Mouse (Mus musculus) brain, adult 2 months (tissue): ENCODE measurements around the gene Klhl26.

Experiments used
- DNase-seq: peaks from one replicate; pipeline ENCODE4 v3.0.0; 2011; ENCODE audit warnings: low read depth, low spot score

Gene Klhl26

DNA sequence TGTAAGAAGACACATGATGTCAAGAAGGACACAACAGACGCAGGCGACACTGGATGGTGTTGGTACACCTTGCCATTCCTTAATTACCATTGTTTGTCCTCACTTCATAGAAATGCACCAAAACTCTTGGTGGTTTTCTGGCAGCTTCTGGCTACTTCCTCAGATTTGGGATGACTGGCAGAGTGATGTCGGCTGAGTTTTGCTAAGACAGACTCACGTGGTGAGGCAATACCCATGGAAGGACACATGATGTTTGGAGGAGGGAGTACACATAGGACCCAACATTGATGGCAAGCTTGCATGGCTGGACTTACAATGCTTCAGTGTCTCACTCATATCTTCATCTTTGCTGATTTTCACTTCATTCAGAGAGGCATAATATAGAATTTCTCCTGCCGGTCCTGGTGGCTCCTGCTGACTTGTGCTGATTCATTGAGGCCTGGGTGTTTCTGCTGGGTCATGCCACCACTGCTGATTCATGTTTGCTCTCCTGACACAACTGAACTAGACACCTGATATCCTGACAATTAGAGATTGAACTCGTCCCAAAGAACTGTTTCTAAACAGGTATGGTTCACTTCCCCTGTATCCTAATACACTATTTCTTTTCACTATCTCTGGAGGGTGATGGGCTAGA is 62.3 kb downstream of the Klhl26 start:
- no peak for DNase-seq

DNA sequence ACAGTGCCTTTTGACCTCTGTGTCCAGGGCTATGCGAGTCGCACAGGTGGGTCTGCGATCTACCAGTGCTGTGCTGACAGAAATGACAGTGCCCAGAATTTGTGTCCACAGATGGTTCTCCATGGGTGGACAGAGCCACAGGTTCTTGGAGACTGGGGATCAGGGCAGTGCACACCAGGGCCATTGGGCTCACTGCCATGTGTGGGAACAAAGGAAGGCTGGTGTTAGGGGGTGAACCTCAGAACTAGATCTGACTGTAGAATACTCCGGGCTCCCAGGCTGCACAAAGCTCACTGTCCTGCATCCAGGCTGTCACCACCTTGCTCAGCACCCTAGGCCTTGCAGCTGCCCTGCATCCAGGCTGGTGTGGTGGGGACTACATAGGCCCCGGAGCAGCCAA is 66.5 kb downstream of the Klhl26 start:
- peak; percentile 70 for DNase-seq

- peak; percentile 78 for DNase-seq
Measured at GRCm38 (mm10) chr8:70409455-70409871, 67.3 kb downstream of the Klhl26 start.

GRCm38 (mm10) chr8:70409019-70409418 is 67.7 kb downstream of the Klhl26 start:
- DNase-seq, result no peak

GRCm38 (mm10) chr8:70408301-70408700 is 68.5 kb downstream of the Klhl26 start:
- DNase-seq, result no peak

- peak; percentile 67 for DNase-seq
Measured at GRCm38 (mm10) chr8:70406427-70407069, 70.2 kb downstream of the Klhl26 start.

GRCm38 (mm10) chr8:70405189-70405588 is 71.6 kb downstream of the Klhl26 start:
- no peak for DNase-seq

DNA sequence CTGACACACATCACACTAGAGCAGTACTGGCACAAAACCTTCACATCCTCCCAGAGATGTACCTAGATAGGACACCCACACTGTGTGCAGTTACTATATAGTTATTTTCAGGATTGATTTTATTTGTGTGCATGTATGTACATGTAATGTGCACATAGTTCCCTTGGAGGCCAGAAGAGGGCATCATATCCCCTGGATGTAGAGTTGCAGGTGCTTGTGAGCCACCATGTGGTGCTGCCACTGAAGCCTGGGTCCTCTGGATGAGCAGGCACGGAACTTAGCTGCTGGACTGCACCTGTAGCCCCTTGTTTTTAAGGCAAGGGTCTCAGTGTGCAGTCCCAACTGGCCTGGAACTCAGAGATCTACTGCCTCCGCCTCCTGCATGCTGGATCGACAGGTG is 72.6 kb downstream of the Klhl26 start:
- no peak for DNase-seq
